Mouse (Mus musculus) C2C12 (cell line): ENCODE measurements at regions not wholly inside any gene's neighbourhood (a gene's known extent, or its start where the extent isn't known, plus 50 kb on each side); places are given as distances from the start of the nearest gene placed in this dataset.
A peak's percentile ranks its signal among the peaks of the same experiment; 100 is the strongest.

Source experiments
- H3K27me3 ChIP-seq: one replicate; pipeline ENCODE4 v1.6.1; 2011; ENCODE audit not compliant: control insufficient read depth, insufficient read depth, insufficient read length
- H3K36me3 ChIP-seq: one replicate; pipeline ENCODE4 v1.6.1; 2011; ENCODE audit not compliant: control insufficient read depth, insufficient read depth
- H3K4me3 ChIP-seq: one replicate; pipeline ENCODE4 v1.5.1; 2011; ENCODE audit warnings: mild to moderate bottlenecking, control low read depth; ENCODE audit not compliant: poor library complexity, insufficient read depth, severe bottlenecking
- H3K79me2 ChIP-seq: one replicate; pipeline ENCODE4 v1.6.1; 2011; ENCODE audit not compliant: control insufficient read depth, insufficient read depth
- H3K79me3 ChIP-seq: one replicate; pipeline ENCODE4 v1.6.1; 2011; ENCODE audit warnings: low read depth, control low read depth
- H3ac ChIP-seq: one replicate; pipeline ENCODE3; 2011; ENCODE audit warnings: low read depth; ENCODE audit not compliant: control insufficient read depth, insufficient read length
- CEBPB ChIP-seq: IDR thresholded peaks from one replicate; pipeline ENCODE4 v1.6.1; 2011; ENCODE audit warnings: low read depth, mild to moderate bottlenecking, control low read depth, moderate library complexity
- CTCF ChIP-seq: IDR thresholded peaks from one replicate; pipeline ENCODE4 v1.5.1; 2011; ENCODE audit not compliant: control insufficient read depth, insufficient read depth, insufficient read length
- FOSL1 ChIP-seq: IDR thresholded peaks from one replicate; pipeline ENCODE4 v1.8.0; 2011; ENCODE audit warnings: mild to moderate bottlenecking, low read length; ENCODE audit not compliant: poor library complexity, insufficient read depth, severe bottlenecking
- MAX ChIP-seq: IDR thresholded peaks from one replicate; pipeline ENCODE4 v1.6.1; 2011; ENCODE audit warnings: mild to moderate bottlenecking, control low read depth
- MYOD1 ChIP-seq: IDR thresholded peaks from one replicate; pipeline ENCODE4 v1.6.1; 2011; ENCODE audit warnings: low read depth; ENCODE audit not compliant: control insufficient read depth, insufficient read length
- MYOG ChIP-seq: IDR thresholded peaks from one replicate; pipeline ENCODE4 v1.6.1; 2011; ENCODE audit not compliant: control insufficient read depth, insufficient read length; ENCODE audit errors: extremely low read depth
- USF1 ChIP-seq: IDR thresholded peaks from one replicate; pipeline ENCODE4 v1.6.1; 2011; ENCODE audit warnings: low read depth, mild to moderate bottlenecking, control low read depth, moderate library complexity

- Histone ChIP-seq H3K4me3 (no peak overlapping the region), H3K27me3 (no peaks in the 10 kb centered on the region), H3K79me2 (no peaks in the 10 kb centered on the region), H3K36me3 (no peaks in the 10 kb centered on the region), H3K79me3 (no peaks in the 10 kb centered on the region), H3ac (no peak overlapping the region)
- TF ChIP-seq CEBPB (no peak), MYOG (no peak)
These were observed 104.7 kb upstream of the Kif2a start for GRCm38 (mm10) chr13:107126636-107127035.

GRCm38 (mm10) chr13:107124130-107124668 lies 102.3 kb upstream of the Kif2a start:
- Histone ChIP-seq H3K79me3 (no peaks in the 10 kb centered on the region), H3K4me3 (no peak overlapping the region), H3K27me3 (no peaks in the 10 kb centered on the region), H3K79me2 (no peaks in the 10 kb centered on the region), H3K36me3 (no peaks in the 10 kb centered on the region), H3ac (no peak overlapping the region)
- TF ChIP-seq MAX = no peak
- TF ChIP-seq CTCF = no peak
- no peak for TF ChIP-seq CEBPB
- no peak for TF ChIP-seq FOSL1
- no peak for TF ChIP-seq MYOD1
- TF ChIP-seq MYOG = no peak
- TF ChIP-seq USF1 = no peak

- Histone ChIP-seq H3K79me3 (no peaks in the 10 kb centered on the region), H3K27me3 (no peaks in the 10 kb centered on the region), H3K79me2 (no peaks in the 10 kb centered on the region), H3K36me3 (no peaks in the 10 kb centered on the region), H3ac (no peak overlapping the region), H3K4me3 (no peak overlapping the region)
- TF ChIP-seq CTCF (peak; percentile 46), CEBPB (no peak), USF1 (no peak), FOSL1 (no peak), MAX (no peak), MYOG (no peak)
These were observed 92.2 kb upstream of the Kif2a start for GRCm38 (mm10) chr13:107113949-107114690.

- Histone ChIP-seq H3K36me3 (no peaks in the 10 kb centered on the region), H3K27me3 (peaks cover 11% of the 10 kb centered on the region), H3ac (no peak overlapping the region), H3K79me2 (no peaks in the 10 kb centered on the region), H3K79me3 (no peaks in the 10 kb centered on the region), H3K4me3 (no peak overlapping the region)
- TF ChIP-seq USF1 (no peak), CTCF (no peak), MYOD1 (no peak), MAX (no peak), FOSL1 (no peak), MYOG (no peak), CEBPB (no peak)
These were observed 86.1 kb upstream of the Kif2a start for GRCm38 (mm10) chr13:107108045-107108444.

- Histone ChIP-seq H3K27me3 (peaks cover 11% of the 10 kb centered on the region), H3K36me3 (no peaks in the 10 kb centered on the region), H3K79me3 (no peaks in the 10 kb centered on the region), H3ac (no peak overlapping the region), H3K79me2 (no peaks in the 10 kb centered on the region), H3K4me3 (no peak overlapping the region)
- TF ChIP-seq MYOD1 = no peak
These were observed 85.6 kb upstream of the Kif2a start for GRCm38 (mm10) chr13:107107572-107107971.

- no peak overlapping the region for H3K4me3 ChIP-seq
- no peak overlapping the region for H3ac ChIP-seq
- H3K36me3 ChIP-seq = no peaks in the 10 kb centered on the region
- no peaks in the 10 kb centered on the region for H3K79me3 ChIP-seq
- H3K27me3 ChIP-seq = peaks cover 11% of the 10 kb centered on the region
- TF ChIP-seq USF1 = no peak
- no peak for TF ChIP-seq FOSL1
- no peak for TF ChIP-seq CEBPB
- TF ChIP-seq MYOD1 = no peak
- no peak for TF ChIP-seq CTCF
- TF ChIP-seq MAX = no peak
- TF ChIP-seq MYOG = no peak
- H3K79me2 ChIP-seq = no peaks in the 10 kb centered on the region
These were observed 83.6 kb upstream of the Kif2a start for GRCm38 (mm10) chr13:107105510-107105909.
